Mouse (Mus musculus) CD8-positive naive resting alpha-beta T cell, adult 2 months (primary cell): ENCODE measurements around the gene Fhl1.

Source experiments
- DNase-seq, 2 experiments: peaks; one replicate each; pipeline ENCODE4 v3.0.0; 2022; ENCODE audit warnings: low read depth in 2 of 2, low spot score in 2 of 2

The Fhl1 gene

DNA sequence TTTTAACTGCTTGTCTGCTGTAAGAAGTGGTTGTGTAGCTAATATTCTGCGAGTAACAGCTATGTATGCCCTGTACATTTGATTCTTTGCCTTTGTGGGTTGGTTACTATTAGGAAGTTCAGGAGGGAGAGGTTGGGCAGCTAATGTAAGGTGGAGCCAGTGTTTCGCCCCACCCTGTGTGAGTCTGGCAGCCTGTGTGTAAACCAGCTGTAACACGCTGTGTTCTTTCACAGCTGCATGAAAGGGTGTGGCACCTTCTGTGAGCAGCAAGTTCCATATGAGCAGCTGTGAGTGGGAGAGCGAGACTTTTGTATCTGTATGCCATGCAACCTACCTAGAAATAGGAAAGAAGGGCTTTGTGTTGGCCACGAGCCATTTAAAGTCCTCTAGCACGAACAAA is 20.6 kb downstream of the Fhl1 start:
- DNase-seq: no peak

DNA sequence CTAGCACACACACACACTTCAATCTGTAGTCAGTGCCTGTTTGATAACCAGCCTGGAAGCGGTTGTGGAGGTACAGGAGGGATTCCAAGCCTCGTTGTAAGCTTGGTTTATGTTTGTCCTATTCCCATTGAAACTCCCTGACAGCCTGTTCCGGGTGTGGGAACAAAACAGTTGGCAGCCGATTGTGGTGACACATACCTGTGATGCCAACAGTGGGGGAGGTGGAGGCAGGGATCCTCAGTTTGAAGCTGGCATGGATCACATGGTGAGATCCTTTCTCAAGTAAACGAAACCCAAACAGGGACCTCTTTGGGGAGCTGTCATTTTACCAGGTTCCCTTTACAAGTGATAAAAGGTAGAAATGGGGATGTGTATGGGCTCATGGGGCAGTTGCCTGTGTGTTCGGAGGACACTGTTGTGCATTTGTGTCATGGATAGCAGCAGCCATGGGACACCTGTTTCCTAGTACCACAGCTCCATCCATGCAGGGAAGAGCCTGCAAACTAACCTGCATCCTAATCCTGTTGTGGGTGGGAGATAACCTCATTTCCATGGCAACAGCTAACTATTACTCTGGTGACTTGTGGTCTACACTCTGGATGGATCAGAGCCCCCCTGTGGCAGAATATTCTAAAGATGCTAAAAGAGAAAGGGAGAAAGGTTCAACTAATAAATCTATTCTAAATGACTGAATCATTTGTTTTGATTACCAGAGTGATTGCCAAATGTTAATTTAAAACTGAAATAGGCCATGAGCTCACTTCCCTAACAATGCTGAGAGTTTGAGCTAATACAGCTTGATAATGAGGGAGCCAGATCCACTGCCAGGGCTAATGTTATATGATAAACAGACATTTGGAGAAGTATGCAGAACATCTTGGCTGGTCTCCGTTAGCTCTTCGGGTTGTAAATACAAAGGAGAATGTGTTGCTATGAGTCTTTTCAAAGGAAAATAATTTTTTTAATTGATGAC is 22.0 kb downstream of the Fhl1 start:
- no peak for DNase-seq

DNA sequence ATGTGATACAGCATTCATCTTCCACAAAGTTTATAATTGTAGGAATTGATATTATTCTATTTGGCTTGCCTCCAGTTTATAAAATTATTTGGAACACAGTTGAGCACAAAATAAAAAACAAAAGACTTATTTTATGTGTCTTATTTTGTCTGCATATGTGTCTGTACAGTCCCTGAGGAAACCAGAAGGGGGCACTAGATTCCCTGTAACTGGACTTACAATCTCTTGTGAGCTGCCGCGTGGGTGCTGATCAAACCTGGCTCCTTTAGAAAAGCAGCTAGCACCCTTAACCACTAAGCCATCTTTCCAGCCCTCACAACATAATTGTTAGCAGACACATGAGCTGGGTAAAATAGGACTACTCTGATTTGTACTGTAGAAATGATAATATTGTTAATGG is 24.1 kb downstream of the Fhl1 start:
- DNase-seq: no peak

DNA sequence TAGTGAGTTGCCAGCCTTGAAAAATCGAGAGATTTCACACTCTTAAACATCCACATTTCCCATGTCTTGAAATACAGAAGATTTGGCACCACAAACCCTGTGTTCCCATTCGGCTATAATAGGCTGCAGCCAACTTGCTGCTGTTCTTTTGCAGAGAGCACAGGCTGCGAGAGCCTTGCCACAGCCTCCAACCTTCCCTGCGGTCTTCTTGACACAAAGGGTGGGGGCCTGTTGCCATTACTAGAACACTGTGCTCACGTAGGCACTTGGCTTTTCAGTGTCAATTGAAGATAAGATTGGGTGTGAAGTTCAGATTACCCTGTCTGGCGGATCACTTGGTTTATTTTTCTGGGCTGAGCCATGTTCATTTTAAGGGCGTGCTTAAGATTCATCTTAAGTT is 24.8 kb downstream of the Fhl1 start:
- no peak for DNase-seq

DNA sequence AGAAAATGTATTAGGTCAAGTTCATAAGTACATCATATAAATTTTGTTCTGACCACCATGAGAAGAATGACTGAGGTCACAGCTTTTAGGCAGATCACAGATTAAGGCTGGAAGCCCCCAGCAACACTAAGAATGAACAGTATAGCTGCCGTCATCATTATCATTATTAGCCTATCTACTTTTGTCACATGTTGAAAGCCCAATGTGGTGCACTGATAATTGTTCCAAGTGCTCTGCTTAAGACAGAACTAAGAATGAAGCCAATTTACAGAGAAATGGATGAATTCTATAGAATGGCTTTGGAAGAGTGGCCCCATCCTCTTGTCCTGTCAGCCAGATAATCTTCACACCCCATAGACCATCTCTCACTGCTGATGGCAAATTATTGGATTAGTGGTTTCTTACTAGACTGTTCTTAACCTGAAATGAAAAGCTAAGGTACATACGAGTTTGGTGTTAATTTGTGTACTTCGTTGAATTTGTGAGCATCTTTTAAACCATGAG is 28.7 kb downstream of the Fhl1 start:
- DNase-seq: no peak

DNA sequence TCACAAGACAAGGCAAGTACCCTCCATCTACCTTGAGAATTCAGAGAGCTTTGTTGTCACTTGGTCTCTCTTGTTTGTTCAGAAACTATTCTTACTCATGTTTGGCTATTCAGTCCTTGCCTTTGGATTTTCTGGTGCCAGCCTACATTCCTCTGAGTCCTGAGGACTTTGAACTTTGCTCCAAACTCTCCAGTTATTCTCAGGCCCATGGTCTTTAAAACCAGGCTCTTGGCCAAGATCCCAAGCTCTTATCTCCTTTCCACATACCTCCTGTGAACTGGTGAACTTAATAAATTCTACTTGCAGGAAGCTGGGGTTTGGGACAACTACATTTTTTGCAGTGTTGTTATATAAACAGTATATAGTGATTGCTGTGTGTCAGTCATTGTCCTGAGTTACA is 38.3 kb downstream of the Fhl1 start:
- no peak for DNase-seq

DNA sequence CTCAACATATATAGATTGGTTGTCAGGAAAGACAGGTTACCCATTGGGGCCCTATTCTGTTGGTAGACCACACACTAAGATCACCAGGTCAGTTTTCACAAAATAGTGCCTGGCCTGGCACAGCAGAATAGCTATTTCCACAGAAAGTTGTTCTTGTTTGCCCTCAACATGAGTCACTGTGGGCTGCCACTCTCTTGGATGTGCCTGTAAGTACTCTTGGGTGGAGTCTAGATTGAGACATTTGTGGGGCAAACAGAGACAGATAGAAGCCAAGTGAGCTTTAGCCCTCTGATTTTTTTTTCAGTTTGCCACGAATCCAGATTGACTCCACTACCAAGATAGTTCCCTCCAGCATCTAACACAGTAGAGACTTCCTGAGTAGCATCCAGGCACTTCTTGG is 40.2 kb downstream of the Fhl1 start:
- no peak for DNase-seq

DNA sequence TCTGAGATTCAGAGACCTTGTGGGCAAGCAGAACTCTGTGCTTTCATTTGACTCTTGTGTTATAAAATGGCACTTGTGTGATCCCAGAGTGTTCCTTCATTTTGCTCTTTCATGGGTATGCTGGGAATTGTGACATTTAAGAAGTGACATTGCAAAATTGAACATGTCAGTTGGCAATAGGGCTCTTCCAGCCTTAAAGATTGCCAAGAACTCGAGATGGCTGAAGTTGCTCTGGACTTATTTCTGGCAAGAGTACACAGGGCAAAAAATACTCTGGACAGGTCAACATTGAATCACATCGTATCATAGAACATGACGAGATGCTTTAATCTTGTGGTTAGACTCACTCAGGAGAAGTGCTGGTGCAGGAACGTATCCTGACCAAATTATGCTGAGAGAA is 41.7 kb downstream of the Fhl1 start:
- no peak for DNase-seq

DNA sequence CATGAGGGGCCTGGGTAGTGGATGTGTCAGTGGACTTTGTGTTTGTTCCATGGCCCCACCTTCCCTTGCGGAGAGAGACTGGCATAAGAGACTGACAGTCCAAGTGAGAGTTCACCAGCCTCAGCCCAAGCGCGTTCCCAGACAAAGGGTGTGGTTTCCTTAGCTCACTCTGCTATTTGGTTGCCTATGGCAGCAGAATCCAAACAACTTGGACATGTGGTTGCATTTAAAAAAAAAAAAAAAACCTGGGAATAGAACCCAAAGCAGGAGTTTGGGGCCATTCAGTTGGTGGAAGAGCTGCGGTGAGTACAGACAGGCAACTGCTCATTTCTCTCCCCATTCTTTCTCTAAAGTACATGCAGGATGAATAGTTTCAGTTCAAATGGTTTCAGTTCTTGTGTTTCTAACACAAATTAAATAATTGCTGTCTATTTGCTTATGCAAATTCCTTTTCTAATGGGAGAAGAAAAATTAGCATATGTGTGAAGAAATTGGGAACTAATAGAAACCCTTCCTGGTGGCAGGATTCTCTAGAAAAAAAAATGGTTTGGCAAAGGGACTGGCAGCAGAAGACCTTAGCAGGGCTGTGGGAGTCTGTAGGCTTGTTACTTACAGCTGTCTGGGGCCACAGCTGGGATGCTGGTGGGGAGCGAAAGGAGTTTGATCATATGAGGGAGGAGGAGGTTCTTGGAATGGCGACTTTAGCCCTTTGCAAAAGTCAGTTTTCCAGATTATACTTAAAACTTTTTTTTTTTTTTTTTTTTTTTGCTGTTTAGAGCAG is 54.9 kb downstream of the Fhl1 start:
- no peak for DNase-seq

DNA sequence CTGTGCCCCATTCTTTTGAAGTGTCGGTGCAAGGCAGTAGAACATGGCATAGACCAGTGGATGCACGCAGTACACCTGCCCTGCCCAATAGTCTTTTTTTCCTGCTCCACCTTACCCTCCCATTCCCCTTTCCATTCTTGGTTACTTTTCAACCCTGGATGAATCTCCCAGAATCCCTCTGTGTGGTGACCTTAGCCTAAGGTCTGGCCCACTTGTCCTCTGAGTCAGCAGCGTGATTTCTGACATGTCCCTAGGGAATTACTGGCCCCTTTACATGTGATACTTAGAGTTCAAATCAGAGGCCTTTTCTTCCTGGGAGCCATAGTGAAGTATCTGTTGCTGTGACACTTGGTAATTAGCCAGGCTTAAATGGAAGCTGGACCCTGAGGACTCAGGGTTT is 55.9 kb downstream of the Fhl1 start:
- no peak for DNase-seq

DNA sequence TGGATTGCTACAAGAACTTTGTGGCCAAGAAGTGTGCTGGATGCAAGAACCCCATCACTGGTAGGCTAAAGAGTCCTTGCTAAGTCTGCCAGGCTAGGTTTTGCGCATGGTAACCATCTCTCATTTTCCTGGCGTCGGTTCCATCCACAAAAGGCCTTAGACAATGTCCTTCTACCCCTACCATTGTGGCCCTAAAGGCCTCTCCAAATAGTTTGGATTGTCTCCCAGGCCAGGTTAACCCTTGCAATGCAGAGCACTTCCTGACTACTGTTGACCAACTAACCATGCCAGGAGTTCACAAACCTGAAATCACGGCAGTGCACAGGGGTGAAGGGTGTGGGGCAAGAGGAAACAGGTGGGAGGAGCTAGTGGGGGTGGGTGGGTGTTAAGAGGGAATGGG is 59.0 kb downstream of the Fhl1 start:
- DNase-seq: no peak

DNA sequence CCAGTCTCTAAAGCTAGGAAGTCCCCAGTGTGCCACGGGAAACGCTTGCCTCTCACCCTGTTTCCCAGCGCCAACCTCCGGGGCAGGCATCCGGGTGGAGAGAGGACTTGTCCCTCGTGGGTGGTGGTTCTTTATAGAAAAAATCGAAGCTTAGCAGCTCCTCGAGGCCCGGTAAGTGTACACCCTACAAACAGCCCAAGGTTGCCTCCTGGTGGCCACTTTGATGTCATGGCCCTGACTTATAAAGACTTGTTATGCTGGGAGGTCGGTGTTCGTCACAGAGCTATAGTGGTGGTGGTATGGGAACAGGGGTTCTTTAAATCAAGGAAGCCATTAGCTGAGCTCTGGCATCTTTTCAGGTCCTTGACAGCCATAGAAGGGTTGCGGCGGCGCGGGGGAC is 59.7 kb downstream of the Fhl1 start:
- no peak for DNase-seq

DNA sequence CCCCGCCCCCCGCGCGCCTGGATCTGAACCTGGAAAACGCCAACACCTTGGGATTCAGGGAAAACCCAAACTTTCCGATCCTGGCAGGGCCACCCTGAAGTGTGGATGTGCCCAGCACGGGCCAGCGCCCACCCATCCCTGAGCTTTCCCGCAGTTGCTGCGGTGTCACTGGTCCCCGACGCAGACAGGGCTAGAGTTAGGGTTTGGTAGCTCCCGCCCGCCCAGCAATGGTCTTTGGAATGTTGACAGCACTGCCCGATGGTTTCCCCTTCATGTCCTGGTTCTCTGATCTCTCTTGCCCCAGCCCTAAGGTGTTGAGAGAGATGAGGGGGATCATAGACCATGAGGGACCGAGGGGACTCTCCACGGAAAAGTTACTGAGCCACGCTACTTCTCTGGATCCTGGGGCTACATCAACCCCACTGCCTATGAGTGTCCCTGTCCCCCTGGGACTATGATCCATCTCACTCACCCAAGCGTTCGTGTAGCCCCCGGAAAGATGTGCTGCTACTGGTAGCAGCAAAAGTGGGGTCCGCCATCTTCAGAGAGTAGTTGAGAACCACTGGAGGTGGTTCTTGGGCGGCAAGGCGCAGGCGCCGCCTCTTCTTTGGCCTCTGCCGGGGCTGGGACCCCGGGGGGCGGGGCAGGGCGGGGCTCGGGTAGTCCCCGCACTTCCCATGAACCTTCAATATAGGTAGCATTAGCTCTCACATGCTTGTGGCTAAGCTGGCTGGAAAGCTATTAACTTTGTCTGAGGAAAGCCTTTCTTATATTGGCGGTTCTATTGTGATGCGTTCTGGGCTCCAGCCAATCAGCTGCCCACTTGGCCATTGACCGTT is 90.4 kb downstream of the Fhl1 start, which contains the start of gene Map7d3:
Gene Map7d3, minus strand, starts transcription at position 562 of the 839 bp plus-strand sequence.
- no peak for DNase-seq

DNA sequence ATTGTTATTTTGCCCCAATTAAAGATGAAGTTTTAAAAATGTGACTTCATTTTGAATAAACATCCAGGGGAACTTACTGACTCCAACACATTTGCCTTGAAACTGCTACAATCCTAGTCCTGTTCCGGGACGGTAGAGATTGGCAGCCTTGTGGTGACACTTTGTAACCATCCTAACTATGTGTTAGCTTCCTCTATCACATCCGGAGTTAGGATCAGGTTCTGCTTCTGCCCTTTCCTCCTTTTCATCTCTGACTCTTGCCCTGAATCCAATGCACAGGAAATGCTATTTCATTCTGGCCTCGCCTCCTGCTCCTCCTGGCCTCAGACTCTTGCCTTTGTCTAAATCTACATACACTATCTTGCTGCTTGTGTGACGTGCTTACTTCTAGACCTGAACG is 95.9 kb downstream of the Fhl1 start:
- no peak for DNase-seq

DNA sequence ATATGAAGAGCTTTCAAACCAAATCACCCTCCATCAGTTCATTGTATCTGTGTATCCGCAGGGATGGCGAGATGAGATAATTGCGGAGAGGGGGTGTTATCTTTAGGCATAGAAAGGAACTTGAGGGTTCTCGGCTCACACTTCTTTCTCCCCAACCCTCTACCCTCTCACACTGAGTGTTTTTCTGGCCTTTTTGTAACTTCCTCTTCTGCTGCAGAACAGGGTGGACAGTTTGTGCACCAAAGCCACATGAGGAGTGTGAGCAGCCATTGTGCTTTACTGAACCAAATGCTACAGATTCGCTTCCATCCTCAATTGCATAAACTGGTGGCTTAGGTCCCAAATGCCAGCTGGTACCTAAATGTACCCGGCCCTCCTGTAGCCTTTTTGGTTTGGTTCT is 104.3 kb downstream of the Fhl1 start:
- no peak for DNase-seq

DNA sequence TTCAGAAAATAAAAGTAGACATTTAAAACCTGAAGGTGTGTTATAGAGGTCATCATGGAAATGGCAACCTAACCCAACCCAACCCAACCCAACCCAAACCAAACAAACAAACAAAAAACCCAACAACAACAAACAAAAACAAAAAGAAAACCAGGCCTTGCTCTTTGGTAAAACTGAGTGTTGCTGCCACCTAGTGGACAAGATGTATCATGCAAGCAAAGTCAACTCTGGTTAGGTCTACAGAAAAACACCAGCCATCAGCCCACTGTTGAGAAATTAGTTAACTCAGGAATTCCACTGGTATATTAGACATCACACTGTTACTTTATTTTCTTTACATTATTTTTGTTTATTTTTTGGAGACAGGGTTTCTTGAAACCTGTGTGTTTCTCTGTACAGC is 107.8 kb downstream of the Fhl1 start:
- no peak for DNase-seq

DNA sequence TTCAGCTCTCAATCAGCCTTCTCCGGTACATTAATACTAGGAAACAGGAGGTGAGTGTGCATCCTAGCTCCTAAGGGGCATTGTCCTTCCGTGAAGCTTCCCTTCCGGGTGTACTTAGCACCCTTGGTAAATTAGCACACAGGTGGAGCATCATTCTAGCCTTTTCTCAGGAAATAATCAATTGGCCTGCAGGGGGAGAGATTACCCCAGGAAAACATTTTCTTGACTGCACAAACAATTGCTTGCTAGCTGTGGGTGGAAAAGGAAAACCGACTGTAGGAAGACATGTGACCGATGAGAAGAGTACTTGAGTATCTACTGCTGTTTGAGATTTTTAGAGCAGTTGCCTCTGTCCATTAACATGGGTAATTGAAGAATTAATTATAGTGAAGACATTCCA is 109.7 kb downstream of the Fhl1 start:
- no peak for DNase-seq
